14 mouse cellular contexts compared by ENCODE assay signal in genomic region chr3:126696620-126697019, GRCm38 (mm10).
A peak's percentile ranks its signal among the peaks of the same experiment; 100 is the strongest.
DNase-seq lines count a peak whose midpoint lies in the region; ATAC-seq and TF ChIP-seq lines count a peak whose summit lies in the region.
"Had no signal": no experiment of that assay in that cellular context is flagged by ENCODE, and none has a peak within 500 bp of the region (broad histone marks: within the 10 kb centered on the region; RNA-seq: fewer than 3 reads in every experiment).

No protein-coding gene starts in this region.

- no peak for TF ChIP-seq POLR2A in small intestine, adult 2 months (IDR thresholded peaks at IDR 0.05; ENCODE audit: low read depth, low read length)
- TF ChIP-seq POLR2A in thymus, adult 2 months (IDR thresholded peaks at IDR 0.05; ENCODE audit: control insufficient read depth, extremely low read depth, insufficient read depth, low read length, poor library complexity): no peak

- H3K27ac ChIP-seq in gastrocnemius, adult 2 months: peak overlapping the region; percentile 28; the same call in 1 of the 2 replicates
- H3K27ac ChIP-seq in small intestine, adult 2 months (ENCODE audit: insufficient read depth, low read depth, low read length): peak overlapping the region; percentile 33; the same call in 1 of the 2 replicates
- no peak overlapping the region for H3K27ac ChIP-seq in thymus, adult 2 months (ENCODE audit: control insufficient read depth, insufficient read depth, low read length)
- H3K27ac ChIP-seq in left cerebral cortex, adult 2 months: no peak overlapping the region
- H3K27ac ChIP-seq: hindbrain, embryonic 10.5 days; kidney, embryonic 15.5 days; liver, embryonic 15.5 days had no signal

- H3K27me3 ChIP-seq in small intestine, adult 2 months (ENCODE audit: control insufficient read depth, insufficient read depth, low read length): no peaks in the 10 kb centered on the region
- H3K27me3 ChIP-seq in thymus, adult 2 months (ENCODE audit: control insufficient read depth, insufficient read depth, low read length): no peaks in the 10 kb centered on the region
- H3K27me3 ChIP-seq: kidney, embryonic 15.5 days; liver, embryonic 15.5 days had no signal

- ATAC-seq in common myeloid progenitor, adult 5-6 weeks (replicated peaks; ENCODE audit: low read depth, poor library complexity, severe bottlenecking): peak; percentile 73
- ATAC-seq: activated CD4-positive, CD25-positive, alpha-beta regulatory T cell, adult 4 months had no signal

- H3K36me3 ChIP-seq in small intestine, adult 2 months (ENCODE audit: control insufficient read depth, insufficient read depth, low read length): no peaks in the 10 kb centered on the region
- H3K36me3 ChIP-seq in thymus, adult 2 months (ENCODE audit: control insufficient read depth, insufficient read depth, low read length): no peaks in the 10 kb centered on the region
- H3K36me3 ChIP-seq: hindbrain, embryonic 10.5 days; kidney, embryonic 15.5 days; liver, embryonic 15.5 days had no signal

- 33% methylated on average over 6 of the region's 6 CpGs for WGBS in small intestine, adult 2 months
- WGBS in thymus, adult 2 months: 44% methylated on average over 6 of the region's 6 CpGs

- no peak overlapping the region for H3K4me3 ChIP-seq in gastrocnemius, adult 2 months
- no peak overlapping the region for H3K4me3 ChIP-seq in small intestine, adult 2 months (ENCODE audit: low read depth, low read length)
- H3K4me3 ChIP-seq in thymus, adult 2 months (ENCODE audit: control insufficient read depth, insufficient read depth, low read length): no peak overlapping the region
- H3K4me3 ChIP-seq in left cerebral cortex, adult 2 months: no peak overlapping the region
- H3K4me3 ChIP-seq: hindbrain, embryonic 10.5 days; kidney, embryonic 15.5 days; liver, embryonic 15.5 days had no signal

- H3K4me1 ChIP-seq in small intestine, adult 2 months (ENCODE audit: control insufficient read depth, insufficient read depth, insufficient read length, low read length): peaks cover 17% of the 10 kb centered on the region
- H3K4me1 ChIP-seq in thymus, adult 2 months (replicated peaks; ENCODE audit: control insufficient read depth, insufficient read depth, low read length): peaks cover 10% of the 10 kb centered on the region
- H3K4me1 ChIP-seq: liver, embryonic 15.5 days had no signal

- intact Hi-C loops in gastrocnemius, adult 2 months (cut with DNase I): loop anchor here (5.0 kb wide), 1 partner anchor 76 kb away; no protein-coding TSS in a partner anchor
- intact Hi-C loops in left cerebral cortex, adult 2 months (cut with DNase I): no loop called here

- no peak for TF ChIP-seq CTCF in gastrocnemius, adult 2 months (IDR thresholded peaks at IDR 0.05)
- TF ChIP-seq CTCF in small intestine, adult 2 months (IDR thresholded peaks at IDR 0.05; ENCODE audit: extremely low read depth, insufficient read length, insufficient replicate concordance, low read depth, low read length): no peak
- TF ChIP-seq CTCF in thymus, adult 2 months (IDR thresholded peaks at IDR 0.05; ENCODE audit: borderline replicate concordance, control insufficient read depth, extremely low read depth, insufficient read depth, low read length, poor library complexity): no peak
- TF ChIP-seq CTCF in left cerebral cortex, adult 2 months (IDR thresholded peaks at IDR 0.05): no peak

- no peak for DNase-seq in gastrocnemius, adult 2 months
- no peak for DNase-seq in gastrocnemius, postnatal 25 days
- peak; percentile 29 for DNase-seq in thymus, adult 2 months
- DNase-seq in cerebellum, postnatal 4 days (ENCODE audit: low spot score in 2 of 2): no peak
- DNase-seq in kidney, adult 11 months: no peak
- DNase-seq in left cerebral cortex, adult 2 months (ENCODE audit: extremely low spot score in 1 of 2, low spot score in 2 of 2): no peak
- DNase-seq: cerebellum, adult 2 months; layer of hippocampus, adult 9-11 months had no signal

Comparison
In these comparisons a context has a peak if more than half of its experiments do, and no peak if none do; other contexts are left out.
1. H3K27ac ChIP-seq: peak in gastrocnemius, adult 2 months (single experiment) and small intestine, adult 2 months (single experiment); none in thymus, adult 2 months (single experiment) and left cerebral cortex, adult 2 months (single experiment).